Mouse (Mus musculus) MEL (cell line): ENCODE data around the gene Gys1. TPM values are rescaled to one million over a fixed set of nuclear protein-coding genes. Genes with fewer than 3 reads are reported as not detected.

Experiments used
- DNase-seq: peaks from one replicate; pipeline ENCODE4 v3.0.0; 2011; ENCODE audit warnings: low read depth, low spot score
- H3K27ac ChIP-seq: 2 replicates; pipeline ENCODE4 v1.5.1; 2012; ENCODE audit warnings: low read depth, mild to moderate bottlenecking, control low read depth, low read length, moderate library complexity; ENCODE audit not compliant: control insufficient read depth
- H3K27me3 ChIP-seq, 2 experiments: fragments of 150-350 bp in 1 of 2; sonication (generic) in 1 of 2; 2 replicates each; pipeline ENCODE4 v1.6.1; 2012; ENCODE audit warnings: low read length in 2 of 2, mild to moderate bottlenecking in 2 of 2, improper control_type of control experiment in 1 of 2, moderate library complexity in 1 of 2; ENCODE audit not compliant: insufficient read depth in 2 of 2, control insufficient read depth in 1 of 2
- H3K36me3 ChIP-seq, 2 experiments: 2 replicates each; pipeline ENCODE4 v1.6.1; 2012 to 2014; ENCODE audit warnings: low read length in 2 of 2, improper control_type of control experiment in 1 of 2, inconsistent platforms in 1 of 2, mild to moderate bottlenecking in 1 of 2; ENCODE audit not compliant: insufficient read depth in 2 of 2, control insufficient read depth in 1 of 2
- H3K4me1 ChIP-seq, 2 experiments: fragments of 150-350 bp in 1 of 2; sonication (generic) in 1 of 2; 2 replicates each; pipeline ENCODE4 v1.6.1; 2012; ENCODE audit warnings: low read length in 2 of 2, improper control_type of control experiment in 1 of 2, mild to moderate bottlenecking in 1 of 2; ENCODE audit not compliant: insufficient read depth in 2 of 2, control insufficient read depth in 1 of 2
- H3K4me3 ChIP-seq, 2 experiments: fragments of 150-350 bp in 1 of 2; sonication (generic) in 1 of 2; 2 replicates each; pipeline ENCODE4 v1.5.1; 2012; ENCODE audit warnings: low read depth in 2 of 2, low read length in 2 of 2, mild to moderate bottlenecking in 2 of 2, moderate library complexity in 2 of 2, control low read depth in 1 of 2, improper control_type of control experiment in 1 of 2; ENCODE audit not compliant: control insufficient read depth in 1 of 2, insufficient read depth in 1 of 2
- H3K79me2 ChIP-seq: 2 replicates; pipeline ENCODE4 v1.6.1; 2012; ENCODE audit warnings: mild to moderate bottlenecking, low read length, moderate library complexity; ENCODE audit not compliant: control insufficient read depth, poor library complexity, insufficient read depth
- H3K9ac ChIP-seq: 2 replicates; pipeline ENCODE4 v1.6.1; 2012; ENCODE audit warnings: low read depth, mild to moderate bottlenecking, control low read depth, low read length, moderate library complexity; ENCODE audit not compliant: control insufficient read depth, poor library complexity, severe bottlenecking
- H3K9me3 ChIP-seq: fragments of 150-350 bp; sonication (generic); replicated peaks from 2 replicates; pipeline ENCODE4 v1.6.1; 2012; ENCODE audit warnings: mild to moderate bottlenecking, low read length, improper control_type of control experiment, moderate library complexity; ENCODE audit not compliant: insufficient read depth
- BHLHE40 ChIP-seq: IDR thresholded peaks from 2 replicates; pipeline ENCODE4 v1.6.1; 2012; ENCODE audit warnings: low read depth, mild to moderate bottlenecking, inconsistent platforms, low read length, improper control_type of control experiment, borderline replicate concordance
- CTCF ChIP-seq, 3 experiments: IDR thresholded peaks in 2 of 3; conservative IDR thresholded peaks in 1 of 3; 2 replicates each; pipeline ENCODE4 v1.5.1; 2011 to 2012; ENCODE audit warnings: low read length in 3 of 3, low read depth in 2 of 3, mild to moderate bottlenecking in 2 of 3, improper control_type of control experiment in 1 of 3, inconsistent platforms in 1 of 3, mixed read lengths in 1 of 3, moderate library complexity in 1 of 3; ENCODE audit not compliant: control insufficient read depth in 1 of 3, insufficient read depth in 1 of 3, poor library complexity in 1 of 3, severe bottlenecking in 1 of 3
- ELF1 ChIP-seq: IDR thresholded peaks from 2 replicates; pipeline ENCODE4 v1.6.1; 2014; ENCODE audit warnings: low read depth, mild to moderate bottlenecking, inconsistent platforms, low read length, improper control_type of control experiment, moderate library complexity
- EP300 ChIP-seq, 2 experiments: IDR thresholded peaks; 2 replicates each; pipeline ENCODE4 v1.6.1; 2011; ENCODE audit warnings: improper control_type of control experiment in 2 of 2, low read length in 2 of 2, low read depth in 1 of 2, mild to moderate bottlenecking in 1 of 2
- GABPA ChIP-seq: IDR thresholded peaks from 2 replicates; pipeline ENCODE4 v1.6.1; 2012; ENCODE audit warnings: low read depth, mild to moderate bottlenecking, inconsistent platforms, low read length, improper control_type of control experiment, moderate library complexity
- GATA1 ChIP-seq: IDR thresholded peaks from 2 replicates; pipeline ENCODE4 v1.6.1; 2011; ENCODE audit warnings: low read depth, low read length, improper control_type of control experiment
- HCFC1 ChIP-seq: IDR thresholded peaks from 2 replicates; pipeline ENCODE4 v1.6.1; 2012; ENCODE audit warnings: low read depth, mild to moderate bottlenecking, inconsistent platforms, low read length, improper control_type of control experiment, moderate library complexity
- JUND ChIP-seq: IDR thresholded peaks from 2 replicates; pipeline ENCODE4 v1.6.1; 2011; ENCODE audit warnings: low read depth, mild to moderate bottlenecking, improper control_type of control experiment, low read length
- KAT2A ChIP-seq: conservative IDR thresholded peaks from 2 replicates; pipeline ENCODE4 v1.6.1; 2012; ENCODE audit warnings: low read depth, low read length, improper control_type of control experiment, inconsistent platforms
- MAZ ChIP-seq: IDR thresholded peaks from 2 replicates; pipeline ENCODE4 v1.6.1; 2012; ENCODE audit warnings: low read depth, mild to moderate bottlenecking, inconsistent platforms, low read length, improper control_type of control experiment
- MEF2A ChIP-seq: IDR thresholded peaks from 2 replicates; pipeline ENCODE4 v1.6.1; 2014; ENCODE audit warnings: low read depth, mild to moderate bottlenecking, inconsistent platforms, low read length, improper control_type of control experiment; ENCODE audit not compliant: poor library complexity, insufficient replicate concordance, severe bottlenecking; ENCODE audit errors: extremely low read depth
- NELFE ChIP-seq: IDR thresholded peaks from 2 replicates; pipeline ENCODE4 v1.6.1; 2011; ENCODE audit warnings: low read depth, low read length, improper control_type of control experiment
- NRF1 ChIP-seq: IDR thresholded peaks from 2 replicates; pipeline ENCODE4 v1.6.1; 2014; ENCODE audit warnings: low read depth, mild to moderate bottlenecking, inconsistent platforms, low read length, improper control_type of control experiment, moderate library complexity; ENCODE audit not compliant: poor library complexity, insufficient read depth, severe bottlenecking
- POLR2A ChIP-seq, 2 experiments: IDR thresholded peaks; 2 replicates each; pipeline ENCODE4 v1.6.1; 2011 to 2012; ENCODE audit warnings: low read length in 2 of 2, mild to moderate bottlenecking in 2 of 2, control low read depth in 1 of 2, improper control_type of control experiment in 1 of 2, low read depth in 1 of 2, moderate library complexity in 1 of 2; ENCODE audit not compliant: control insufficient read depth in 1 of 2, insufficient read depth in 1 of 2, poor library complexity in 1 of 2
- POLR2AphosphoS2 ChIP-seq: IDR thresholded peaks from 2 replicates; pipeline ENCODE4 v1.6.1; 2011; ENCODE audit warnings: low read length, improper control_type of control experiment
- RCOR1 ChIP-seq: IDR thresholded peaks from 2 replicates; pipeline ENCODE4 v1.6.1; 2012; ENCODE audit warnings: low read depth, mild to moderate bottlenecking, inconsistent platforms, low read length, improper control_type of control experiment
- SIN3A ChIP-seq: IDR thresholded peaks from 2 replicates; pipeline ENCODE4 v1.6.1; 2012; ENCODE audit warnings: low read length, improper control_type of control experiment, inconsistent platforms
- TAL1 ChIP-seq: IDR thresholded peaks from 2 replicates; pipeline ENCODE4 v1.6.1; 2012; ENCODE audit warnings: mild to moderate bottlenecking, inconsistent platforms, low read length, moderate library complexity, mixed read lengths
- TBP ChIP-seq: IDR thresholded peaks from 2 replicates; pipeline ENCODE4 v1.8.0; 2011; ENCODE audit warnings: low read depth, low read length, improper control_type of control experiment
- UBTF ChIP-seq: IDR thresholded peaks from 2 replicates; pipeline ENCODE4 v1.6.1; 2012; ENCODE audit warnings: low read depth, mild to moderate bottlenecking, inconsistent platforms, low read length, improper control_type of control experiment, moderate library complexity, borderline replicate concordance; ENCODE audit not compliant: insufficient read depth
- USF1 ChIP-seq: IDR thresholded peaks from 2 replicates; pipeline ENCODE4 v1.6.1; 2014; ENCODE audit warnings: low read depth, mild to moderate bottlenecking, inconsistent platforms, low read length, improper control_type of control experiment, moderate library complexity
- USF2 ChIP-seq, 2 experiments: IDR thresholded peaks; 2 replicates each; pipeline ENCODE4 v1.6.1; 2011 to 2012; ENCODE audit warnings: improper control_type of control experiment in 2 of 2, low read length in 2 of 2, borderline replicate concordance in 1 of 2, inconsistent platforms in 1 of 2, low read depth in 1 of 2, mild to moderate bottlenecking in 1 of 2; ENCODE audit not compliant: insufficient read depth in 1 of 2
- ZNF384 ChIP-seq: IDR thresholded peaks from 2 replicates; pipeline ENCODE4 v1.6.1; 2012; ENCODE audit warnings: low read depth, mild to moderate bottlenecking, inconsistent platforms, low read length, improper control_type of control experiment
- polyA plus RNA-seq, 2 experiments: library from polyadenylated mRNA; stranded (reverse) in 1 of 2; unstranded in 1 of 2; fragments of >175 nt in 1 of 2; fragments of >200 nt in 1 of 2; gene quantifications; 2 replicates each; pipeline versions ENCODE4 v1.2.1 to v1.2.4; 2012; ENCODE audit warnings: low replicate concordance in 2 of 2, low read depth in 1 of 2; ENCODE audit not compliant: insufficient read length in 2 of 2, insufficient read depth in 1 of 2, missing spikeins in 1 of 2
- total RNA-seq: library from RNA; depleted of rRNA; stranded (reverse); fragments of 300-350 nt; gene quantifications from 2 replicates; pipeline ENCODE4 v1.2.3, GENCODE M21; 2012

The Gys1 gene
- total and polyA plus RNA-seq, 3 experiments: 12.8 to 46.9 TPM; not detected in 1

DNA sequence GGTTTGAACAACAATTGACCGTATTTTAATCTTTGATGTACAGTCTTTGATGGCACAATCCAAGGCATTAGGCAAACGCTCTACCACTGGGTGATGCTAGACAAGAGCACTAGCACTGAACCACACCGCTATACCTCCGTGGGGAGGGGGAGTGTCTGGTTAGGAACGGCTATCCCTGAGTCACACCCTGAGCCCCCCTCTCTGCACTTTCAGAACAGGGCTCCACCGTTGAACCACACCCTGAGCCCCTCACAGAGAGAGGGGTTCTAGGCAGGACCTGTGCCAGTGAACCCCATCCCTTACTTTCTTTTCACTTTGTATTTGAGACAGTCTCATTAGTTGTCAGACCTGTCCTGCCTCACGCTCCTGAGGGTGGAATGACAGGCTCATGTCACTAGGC lies 26.3 kb upstream of the Gys1 start:
- Histone ChIP-seq H3K27ac (no peak overlapping the region), H3K36me3 (no peaks in the 10 kb centered on the region; a peak in 1 of 4 replicates), H3K9me3 (no peaks in the 10 kb centered on the region), H3K9ac (no peak overlapping the region), H3K4me3 (no peak overlapping the region), H3K79me2 (no peaks in the 10 kb centered on the region), H3K4me1 (peaks cover 3 to 7% of the 10 kb centered on the region in 2 experiments; a peak in 1 of 4 replicates), H3K27me3 (peaks cover 0 to 3% of the 10 kb centered on the region in 2 experiments; a peak in 2 of 4 replicates)
- DNase-seq: no peak
- TF ChIP-seq RCOR1: no peak
- TF ChIP-seq TAL1: no peak
- TF ChIP-seq JUND: no peak
- TF ChIP-seq MEF2A: no peak
- TF ChIP-seq ZNF384: no peak
- TF ChIP-seq BHLHE40: no peak
- TF ChIP-seq GABPA: no peak
- TF ChIP-seq MAZ: no peak
- TF ChIP-seq CTCF (IDR thresholded peaks at IDR 0.05 in 2 of 3, conservative IDR thresholded peaks at IDR 0.05 in 1 of 3; ENCODE audit: control insufficient read depth in 1 of 3, insufficient read depth in 1 of 3, low read depth in 2 of 3, low read length in 3 of 3, poor library complexity in 1 of 3, severe bottlenecking in 1 of 3): no peak
- no peak for TF ChIP-seq ELF1
- TF ChIP-seq TBP: no peak
- no peak for TF ChIP-seq SIN3A
- TF ChIP-seq HCFC1: no peak
- no peak for TF ChIP-seq USF2 (IDR thresholded peaks at IDR 0.05; ENCODE audit: borderline replicate concordance in 1 of 2, insufficient read depth in 1 of 2, low read depth in 1 of 2, low read length in 2 of 2)
- no peak for TF ChIP-seq USF1
- TF ChIP-seq UBTF: no peak
- no peak for TF ChIP-seq EP300 (IDR thresholded peaks at IDR 0.05; ENCODE audit: low read depth in 1 of 2, low read length in 2 of 2)
- no peak for TF ChIP-seq POLR2A (IDR thresholded peaks at IDR 0.05; ENCODE audit: control insufficient read depth in 1 of 2, insufficient read depth in 1 of 2, low read depth in 1 of 2, low read length in 2 of 2, poor library complexity in 1 of 2)
- no peak for TF ChIP-seq NELFE
- TF ChIP-seq POLR2AphosphoS2: no peak

DNA sequence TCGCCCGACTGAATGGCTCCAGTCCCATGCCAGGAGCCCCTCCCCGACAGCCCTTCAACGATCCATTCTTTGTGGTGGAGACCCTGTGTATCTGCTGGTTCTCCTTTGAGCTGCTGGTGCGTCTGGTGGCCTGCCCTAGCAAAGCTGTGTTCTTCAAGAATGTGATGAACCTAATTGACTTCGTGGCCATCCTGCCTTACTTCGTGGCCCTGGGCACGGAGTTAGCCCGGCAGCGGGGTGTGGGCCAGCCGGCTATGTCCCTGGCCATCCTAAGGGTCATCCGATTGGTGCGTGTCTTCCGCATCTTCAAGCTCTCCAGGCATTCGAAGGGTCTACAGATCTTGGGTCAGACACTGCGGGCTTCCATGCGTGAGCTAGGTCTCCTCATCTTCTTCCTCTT lies 25.7 kb upstream of the Gys1 start:
- no peak for DNase-seq
- Histone ChIP-seq H3K9me3 (no peaks in the 10 kb centered on the region), H3K27me3 (peaks cover 0 to 3% of the 10 kb centered on the region in 2 experiments; a peak in 2 of 4 replicates), H3K27ac (no peak overlapping the region), H3K9ac (no peak overlapping the region), H3K4me3 (no peak overlapping the region), H3K4me1 (peaks cover 3 to 8% of the 10 kb centered on the region in 2 experiments; a peak in 1 of 4 replicates), H3K36me3 (no peaks in the 10 kb centered on the region; a peak in 1 of 4 replicates), H3K79me2 (no peaks in the 10 kb centered on the region; the same call in 1 of the 2 replicates)
- TF ChIP-seq GATA1: no peak
- no peak for TF ChIP-seq GABPA
- no peak for TF ChIP-seq TBP
- no peak for TF ChIP-seq USF1
- no peak for TF ChIP-seq ZNF384
- no peak for TF ChIP-seq NELFE
- TF ChIP-seq RCOR1: no peak
- TF ChIP-seq NRF1: no peak
- TF ChIP-seq KAT2A: no peak
- TF ChIP-seq POLR2AphosphoS2: no peak
